Mouse (Mus musculus): ENCODE data around the gene Axl.
"Not testable (repeated sequence)": the region's sequence is repeated elsewhere in the genome, so short reads cannot be mapped to it uniquely, and the experiment has no call there.

Axl gene

DNA sequence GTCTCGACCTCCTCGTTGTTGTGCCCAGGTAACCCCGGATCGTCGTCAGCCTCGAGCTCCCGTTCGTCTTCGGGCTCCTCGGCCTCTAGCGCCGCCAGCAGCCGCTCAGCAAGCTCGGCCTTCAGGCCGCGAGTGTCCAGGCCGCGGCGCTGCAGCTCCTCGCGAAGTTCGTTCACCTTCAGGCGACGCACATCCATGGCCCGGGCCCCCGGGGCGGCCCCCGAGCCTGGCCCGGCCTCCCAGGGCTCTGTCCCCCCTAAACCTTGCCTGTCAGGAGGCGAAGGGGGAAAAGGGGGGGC, 34.1 kb downstream of the Axl start:
- no peak for DNase-seq (ENCODE audit: low read depth, low spot score)

DNA sequence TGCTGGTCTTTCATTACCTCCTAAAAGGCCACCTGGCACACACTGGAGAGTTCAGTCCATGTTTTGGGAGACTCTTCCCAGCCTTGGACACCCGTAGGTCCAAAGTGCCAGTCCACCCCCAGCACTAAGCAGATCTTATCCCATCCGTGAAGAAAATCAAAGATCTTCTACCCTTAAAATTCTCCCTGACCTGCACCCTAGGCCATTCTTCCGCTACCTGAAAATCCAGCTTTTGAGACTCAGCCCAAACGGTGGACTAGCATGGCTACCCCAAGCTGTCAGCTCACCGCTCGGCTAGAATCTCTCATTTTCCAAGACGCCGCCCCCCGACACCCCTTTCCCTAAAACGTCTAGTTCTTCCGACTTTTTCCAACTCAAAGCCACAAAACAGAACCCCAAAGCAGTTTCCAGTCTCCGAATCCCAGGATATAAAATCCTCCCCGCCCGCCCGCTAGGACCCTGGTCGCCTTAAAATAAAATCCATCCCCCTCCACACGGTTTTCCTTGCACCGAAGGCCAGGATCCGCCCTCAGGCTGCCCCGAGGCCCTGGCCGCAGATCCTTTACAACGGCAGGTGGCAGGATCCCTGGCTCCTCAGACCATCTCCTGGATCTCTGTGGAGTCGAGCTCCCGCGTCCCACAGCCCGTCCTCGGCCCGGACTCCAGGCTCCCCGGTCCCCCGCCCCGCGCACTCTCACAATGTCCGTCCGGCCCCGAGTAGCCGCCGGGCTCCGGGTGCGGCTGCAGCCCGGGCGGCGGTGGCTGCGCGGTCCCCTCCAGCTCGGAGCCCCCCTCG, 34.7 kb downstream of the Axl start:
- peak; percentile 27 for DNase-seq (ENCODE audit: low read depth, low spot score)

DNA sequence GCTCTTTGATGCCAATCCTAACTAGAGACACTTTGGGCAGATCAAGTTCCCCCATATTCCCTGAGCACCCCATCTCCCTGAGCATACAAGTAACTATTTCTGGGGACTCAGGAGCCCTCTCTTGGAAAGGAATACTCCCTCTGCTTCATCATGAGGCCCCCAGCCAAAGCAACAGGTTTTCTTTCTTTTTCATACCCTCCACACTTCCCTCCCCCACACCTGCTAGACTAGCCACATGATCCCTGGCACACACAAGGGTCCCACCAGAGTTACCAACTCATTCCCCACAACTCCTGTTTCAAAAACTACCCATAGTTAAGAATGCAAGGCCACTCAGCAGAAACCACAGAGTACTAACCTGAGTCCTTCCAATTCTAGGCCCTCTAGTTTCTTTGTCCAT, 35.4 kb downstream of the Axl start:
- DNase-seq (ENCODE audit: low read depth, low spot score) = peak; percentile 4

GRCm38 (mm10) chr7:25746844-25747243, 41.7 kb downstream of the Axl start:
- no peak for DNase-seq (ENCODE audit: low read depth, low spot score)

GRCm38 (mm10) chr7:25738277-25738676, 50.2 kb downstream of the Axl start:
- DNase-seq (ENCODE audit: low read depth, low spot score) = no peak

GRCm38 (mm10) chr7:25736920-25737319, 51.6 kb downstream of the Axl start:
- DNase-seq (ENCODE audit: low read depth, low spot score) = no peak

DNA sequence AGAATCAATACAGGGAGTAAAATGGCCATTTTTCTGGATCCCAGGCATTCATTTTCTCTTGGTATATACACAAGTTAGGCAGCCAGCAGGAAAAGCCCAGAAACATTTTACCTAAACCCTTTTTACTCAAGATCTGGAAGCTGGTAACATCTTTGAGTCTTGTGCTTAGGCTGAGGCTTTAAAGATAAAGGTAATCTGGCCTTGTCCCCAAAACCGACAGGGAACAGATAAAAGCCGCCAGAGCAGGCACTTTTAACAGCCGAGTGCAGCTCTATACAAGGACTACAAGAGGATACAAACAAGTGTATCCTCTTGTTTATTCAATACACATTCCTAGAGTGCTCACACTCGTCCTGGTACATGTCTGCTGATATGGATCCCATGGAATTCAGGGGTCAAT, 53.5 kb downstream of the Axl start:
- no peak for DNase-seq (ENCODE audit: low read depth, low spot score)

DNA sequence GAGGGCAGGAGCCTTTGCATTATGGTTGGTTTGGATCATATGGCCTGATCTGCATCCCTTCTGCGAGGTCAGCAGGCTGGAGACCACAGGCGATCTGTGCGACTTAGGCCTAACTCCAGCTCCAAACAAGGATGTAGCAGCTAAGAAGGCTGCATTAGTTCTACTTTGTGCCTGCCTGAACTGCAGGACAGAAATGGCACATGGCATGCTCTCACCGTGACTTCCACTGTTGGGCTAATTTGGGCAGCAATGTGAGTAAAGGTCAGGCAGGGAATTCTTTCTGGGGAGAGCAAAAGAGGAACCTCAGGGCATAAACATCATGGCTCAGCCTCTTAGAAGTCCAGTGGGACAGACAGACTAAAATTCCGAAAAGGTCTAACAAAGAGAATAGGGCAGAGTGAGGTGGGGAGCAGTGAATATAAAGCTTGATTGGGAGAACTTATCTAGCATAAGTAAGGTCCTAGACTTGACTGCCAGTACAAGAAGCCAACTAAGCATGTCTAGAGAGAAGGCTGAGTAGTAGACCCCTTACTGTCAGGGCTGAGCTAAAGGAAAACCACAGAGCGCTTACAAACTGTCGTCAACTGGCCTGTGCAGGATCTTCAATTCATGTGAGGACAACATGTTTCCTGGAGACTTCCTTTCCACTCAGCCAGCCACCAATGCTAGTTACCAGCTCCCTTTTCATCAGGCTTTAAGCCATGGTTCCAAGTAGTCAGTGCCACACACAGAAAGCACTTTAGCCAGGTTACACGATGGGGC, 57.0 kb downstream of the Axl start:
- DNase-seq (ENCODE audit: low read depth, low spot score) = no peak

DNA sequence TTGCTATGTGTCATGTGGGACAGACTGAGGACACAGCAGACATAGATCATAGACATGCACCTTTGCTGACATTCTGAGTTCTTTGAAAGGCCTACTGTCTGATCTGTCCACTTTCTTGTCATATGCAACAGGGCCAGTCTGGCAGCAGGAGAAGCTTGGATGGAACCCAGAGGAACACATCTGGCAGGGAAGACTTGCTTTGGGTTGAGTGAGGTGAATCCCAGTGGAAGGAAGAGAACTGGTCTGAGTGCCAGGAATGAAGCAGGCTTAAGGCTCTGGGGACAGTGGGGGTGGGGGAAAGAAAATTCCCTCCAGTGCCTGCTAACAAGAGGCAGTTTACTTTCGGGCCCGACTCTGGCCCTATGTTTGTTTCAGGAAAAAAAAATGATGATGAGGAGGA, 58.6 kb downstream of the Axl start:
- DNase-seq (ENCODE audit: low read depth, low spot score) = no peak

DNA sequence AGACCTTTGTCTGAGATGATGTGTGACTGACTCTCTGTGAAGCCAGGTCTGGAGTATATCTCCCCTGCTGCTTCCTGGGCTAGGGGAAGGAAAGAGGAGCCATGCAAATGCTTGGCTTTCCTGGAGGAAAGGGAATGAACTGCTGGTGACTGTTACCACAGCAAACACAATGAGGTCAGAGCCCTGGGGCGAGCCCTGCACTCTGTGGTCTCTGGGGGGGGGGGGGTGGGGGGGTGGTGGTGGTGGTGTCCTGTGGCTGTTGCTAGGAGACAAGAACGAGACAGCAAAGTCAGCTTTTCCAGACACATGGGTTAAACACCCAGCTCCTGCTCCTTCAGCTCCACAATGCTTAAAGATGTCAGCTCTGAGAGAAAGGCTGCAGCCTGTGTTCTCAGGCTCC, 59.1 kb downstream of the Axl start:
- no peak for DNase-seq (ENCODE audit: low read depth, low spot score)

GRCm38 (mm10) chr7:25727800-25728199, 60.7 kb downstream of the Axl start:
- DNase-seq (ENCODE audit: low read depth, low spot score) = no peak

DNA sequence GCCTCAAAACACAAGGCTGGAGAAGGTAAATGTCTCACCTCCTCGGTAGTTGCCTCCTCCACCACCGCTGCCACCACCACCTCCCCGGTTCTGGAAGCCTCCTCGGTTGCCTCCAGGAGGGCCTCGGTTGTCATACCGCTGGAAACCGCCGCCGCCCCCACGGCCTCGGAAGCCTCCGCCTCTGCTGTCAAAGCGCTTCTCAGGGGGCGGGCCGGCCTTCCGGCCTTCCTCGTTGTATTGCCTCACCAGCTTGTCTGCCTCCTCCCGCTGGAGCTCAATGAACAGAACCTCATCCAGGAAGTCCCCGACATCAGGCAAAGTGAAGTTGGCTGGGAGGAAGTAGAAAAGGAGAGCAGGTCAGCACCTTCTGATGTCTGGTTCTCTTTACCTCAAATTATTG, 62.6 kb downstream of the Axl start:
- DNase-seq (ENCODE audit: low read depth, low spot score) = no peak

- not testable (repeated sequence) for DNase-seq (ENCODE audit: low read depth, low spot score)
These were observed 66.7 kb downstream of the Axl start for GRCm38 (mm10) chr7:25721776-25722175.

DNA sequence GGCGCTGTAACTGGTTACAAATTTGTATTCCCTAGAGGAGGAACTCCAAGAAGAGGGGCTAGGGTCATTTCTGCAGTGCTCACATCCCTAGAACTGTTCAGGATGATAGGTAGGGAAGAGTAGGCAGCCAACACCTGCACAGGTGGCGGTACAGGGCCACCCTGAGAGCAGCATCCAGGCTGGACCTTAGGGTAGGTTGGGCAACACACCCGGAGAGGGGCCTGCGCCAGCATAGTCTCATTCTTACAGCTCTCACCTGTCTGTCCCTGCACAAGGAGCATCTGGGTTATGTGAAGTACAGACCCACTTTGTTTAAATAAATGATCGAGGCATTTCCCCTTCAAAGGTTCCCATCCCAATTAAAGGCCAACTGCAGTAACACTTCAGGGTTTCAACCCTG, 67.7 kb downstream of the Axl start:
- no peak for DNase-seq (ENCODE audit: low read depth, low spot score)

- peak; percentile 65 for DNase-seq (ENCODE audit: low read depth, low spot score)
These were observed 68.5 kb downstream of the Axl start for GRCm38 (mm10) chr7:25719761-25720610.

DNA sequence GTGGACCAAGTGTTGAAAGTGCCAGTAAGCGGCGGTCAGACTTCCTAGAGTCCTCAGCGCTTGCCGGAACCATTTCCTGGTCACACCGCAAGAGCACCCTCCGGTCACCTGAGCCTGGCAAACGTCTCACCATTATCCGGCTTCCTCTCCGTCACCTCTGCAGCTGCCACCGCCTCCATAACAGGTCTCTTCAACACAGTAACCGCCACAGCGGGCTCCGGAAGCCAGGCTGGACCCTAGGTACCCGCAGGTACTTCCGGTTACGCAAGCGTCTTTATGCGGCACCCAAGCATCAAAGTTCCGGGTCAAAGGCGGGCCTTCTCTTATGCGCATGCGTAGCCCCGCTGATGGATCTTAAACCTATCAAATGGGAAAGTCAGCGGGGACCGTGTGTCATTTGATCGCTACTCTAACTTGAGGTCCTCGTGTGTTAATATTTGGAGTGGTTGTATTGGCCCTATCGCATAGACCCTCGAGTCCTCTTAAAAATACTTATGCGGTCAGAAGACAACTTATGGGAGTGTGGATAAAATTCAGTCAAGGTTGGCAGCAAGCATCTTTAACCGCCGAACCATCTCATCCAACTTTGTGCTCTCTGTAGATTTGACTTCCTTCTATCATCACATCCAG, 69.6 kb downstream of the Axl start, which contains the start of gene Ccdc97:
Gene Ccdc97 (minus strand): TSS at position 301 of the 630 bp plus-strand sequence.
- peak; percentile 94 for DNase-seq (ENCODE audit: low read depth, low spot score)

GRCm38 (mm10) chr7:25717478-25717877, 71.0 kb downstream of the Axl start:
- DNase-seq (ENCODE audit: low read depth, low spot score) = no peak

GRCm38 (mm10) chr7:25715731-25716271, 72.7 kb downstream of the Axl start:
- DNase-seq (ENCODE audit: low read depth, low spot score) = no peak

DNA sequence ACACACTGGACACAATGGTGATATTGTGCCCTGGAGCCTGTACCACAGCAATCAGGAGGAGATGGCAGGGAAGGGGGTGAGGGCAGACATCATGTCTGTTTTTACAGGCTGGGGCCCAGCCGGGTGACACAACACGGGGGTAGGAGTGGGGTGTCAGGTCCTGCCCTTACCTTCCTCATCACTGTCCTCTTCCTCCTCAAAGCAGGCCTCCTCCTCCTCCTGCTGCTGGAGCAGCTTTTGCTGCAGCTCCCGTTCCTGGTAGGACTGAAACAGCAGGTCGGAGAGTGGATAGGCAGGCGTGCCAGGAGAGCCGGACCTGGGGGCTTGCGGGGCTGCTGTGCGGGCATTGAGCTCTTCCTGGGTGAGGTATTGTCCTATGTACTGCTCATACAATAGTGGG, 73.9 kb downstream of the Axl start:
- no peak for DNase-seq (ENCODE audit: low read depth, low spot score)

- DNase-seq (ENCODE audit: low read depth, low spot score) = no peak
These were observed 75.7 kb downstream of the Axl start for GRCm38 (mm10) chr7:25712801-25713200.

GRCm38 (mm10) chr7:25711731-25712197, 76.7 kb downstream of the Axl start:
- no peak for DNase-seq (ENCODE audit: low read depth, low spot score)
